Mouse (Mus musculus): ENCODE results near the gene Gm44805.

DNA sequence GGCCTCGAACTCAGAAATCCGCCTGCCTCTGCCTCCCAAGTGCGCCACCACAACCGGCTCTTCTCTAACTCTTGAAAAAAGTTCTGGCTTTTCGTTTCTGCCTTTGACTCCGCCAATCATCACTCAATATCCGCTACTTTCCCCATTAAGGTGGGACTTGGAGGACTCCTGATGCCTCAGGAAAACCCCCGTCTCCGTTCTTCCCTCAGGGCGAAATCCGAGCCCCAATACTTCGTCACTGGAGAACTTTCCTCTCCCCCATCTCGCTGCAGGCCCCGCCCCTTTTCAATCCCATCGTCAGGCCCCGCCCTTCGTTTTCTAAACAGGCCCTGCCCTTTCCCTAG, 53.1 kb downstream of the Gm44805 start:
- TF ChIP-seq ZC3H11A (IDR thresholded peaks at IDR 0.05; ENCODE audit: borderline replicate concordance, low read depth, low read length) (no peak), HCFC1 (IDR thresholded peaks at IDR 0.05; ENCODE audit: borderline replicate concordance, insufficient read depth, low read length) (no peak), MAFK (IDR thresholded peaks at IDR 0.05; ENCODE audit: insufficient read depth, low read depth, low read length) (no peak), CHD2 (IDR thresholded peaks at IDR 0.05; ENCODE audit: low read depth, low read length) (no peak)
